Mouse (Mus musculus): ENCODE results near the gene Vsx1. TPM values are rescaled to one million over a fixed set of nuclear protein-coding genes. Genes with fewer than 3 reads are reported as not detected.

The Vsx1 gene
- polyA plus RNA-seq, 1 experiment from 2014 or later, result not detected

DNA sequence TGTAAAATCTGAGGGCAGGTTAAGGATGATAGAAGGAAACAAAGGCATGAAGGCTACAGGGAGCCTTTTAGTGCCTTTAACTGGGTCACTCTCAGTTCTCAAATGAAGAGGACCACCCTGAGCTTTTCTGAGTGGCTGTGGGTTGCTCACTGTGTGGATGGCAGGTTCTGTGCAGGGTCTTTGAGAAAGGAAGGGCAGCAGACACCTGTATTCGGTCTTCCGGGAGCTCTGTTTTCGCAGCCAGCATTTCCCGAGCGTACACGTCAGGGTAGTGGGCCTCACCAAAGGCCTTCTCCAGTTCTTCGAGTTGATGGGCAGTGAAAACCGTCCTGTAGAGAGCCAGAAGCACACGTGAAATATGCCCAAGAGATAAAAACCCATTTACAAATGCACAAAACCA, 3.8 kb downstream of the Vsx1 start:
- ATAC-seq (ENCODE audit: low FRiP score, low TSS enrichment), result no peak
- 88% methylated on average over 9 of the region's 9 CpGs for WGBS
- H3K4me3 ChIP-seq (ENCODE audit: low read length), result no peak overlapping the region
- H3K27ac ChIP-seq (ENCODE audit: low read depth, low read length), result no peak overlapping the region
- H3K9me3 ChIP-seq (ENCODE audit: control insufficient read depth, low read length), result no peaks in the 10 kb centered on the region
- H3K27me3 ChIP-seq (ENCODE audit: control insufficient read depth, insufficient read depth, low read length), result peaks cover 50% of the 10 kb centered on the region
- H3K4me1 ChIP-seq (ENCODE audit: control insufficient read depth, insufficient read depth, low read length), result no peaks in the 10 kb centered on the region
- H3K36me3 ChIP-seq (ENCODE audit: control insufficient read depth, insufficient read depth, low read length), result no peaks in the 10 kb centered on the region
- no peak overlapping the region for H3K9ac ChIP-seq (ENCODE audit: low read depth, low read length)
- H3K4me2 ChIP-seq (replicated peaks; ENCODE audit: low read depth, low read length), result no peak overlapping the region

DNA sequence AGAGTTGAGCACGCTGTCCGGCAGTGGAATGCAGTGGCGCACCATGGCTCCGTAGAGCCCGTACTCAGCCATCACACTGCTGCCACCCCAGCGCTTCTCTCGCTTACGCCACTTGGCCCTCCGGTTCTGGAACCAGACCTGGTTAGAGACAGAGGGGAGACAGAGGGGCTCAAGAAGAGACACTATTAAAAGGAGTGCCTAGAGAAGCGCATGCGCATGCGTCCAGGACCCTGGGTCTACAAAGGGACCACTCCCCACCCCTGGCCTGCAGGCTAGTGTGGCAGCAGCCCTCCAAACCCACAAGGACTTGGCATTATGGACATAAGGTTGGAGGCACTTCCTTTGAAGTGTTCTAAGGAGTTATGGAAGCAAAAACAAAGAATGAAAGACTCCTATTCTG, 4.7 kb downstream of the Vsx1 start:
- no peak for ATAC-seq (ENCODE audit: low FRiP score, low TSS enrichment)
- H3K27me3 ChIP-seq (ENCODE audit: control insufficient read depth, insufficient read depth, low read length), result peaks cover 41% of the 10 kb centered on the region
- no peaks in the 10 kb centered on the region for H3K4me1 ChIP-seq (ENCODE audit: control insufficient read depth, insufficient read depth, low read length)
- no peak overlapping the region for H3K4me3 ChIP-seq (ENCODE audit: low read length)
- H3K27ac ChIP-seq (ENCODE audit: low read depth, low read length), result no peak overlapping the region
- no peaks in the 10 kb centered on the region for H3K36me3 ChIP-seq (ENCODE audit: control insufficient read depth, insufficient read depth, low read length)
- 90% methylated on average over 12 of the region's 12 CpGs for WGBS
- H3K9me3 ChIP-seq (ENCODE audit: control insufficient read depth, low read length), result no peaks in the 10 kb centered on the region
- no peak overlapping the region for H3K4me2 ChIP-seq (replicated peaks; ENCODE audit: low read depth, low read length)
- no peak overlapping the region for H3K9ac ChIP-seq (ENCODE audit: low read depth, low read length)

DNA sequence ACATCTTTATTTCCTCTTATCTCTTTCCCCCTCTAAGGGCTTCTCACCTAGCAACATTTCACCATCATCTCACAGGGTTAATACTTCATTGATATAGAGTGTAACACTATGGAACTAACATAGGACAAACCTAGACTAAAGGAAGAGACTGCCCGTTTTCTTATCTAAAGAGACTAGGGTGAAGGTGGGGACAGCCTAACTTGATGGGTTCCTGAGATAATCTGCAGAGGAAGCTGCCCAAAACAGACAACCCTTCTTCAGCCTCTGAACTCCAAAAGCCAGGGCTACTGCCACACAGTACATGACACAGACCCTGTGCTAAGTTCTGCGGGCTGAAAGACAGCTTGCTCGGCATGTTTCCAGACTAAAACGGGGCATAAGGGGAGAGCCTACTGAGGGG, 7.6 kb downstream of the Vsx1 start:
- H3K4me3 ChIP-seq (ENCODE audit: low read length), result no peak overlapping the region
- H3K4me2 ChIP-seq (replicated peaks; ENCODE audit: low read depth, low read length), result no peak overlapping the region
- H3K36me3 ChIP-seq (ENCODE audit: control insufficient read depth, insufficient read depth, low read length), result no peaks in the 10 kb centered on the region
- H3K27me3 ChIP-seq (ENCODE audit: control insufficient read depth, insufficient read depth, low read length), result peaks cover 13% of the 10 kb centered on the region
- no peak overlapping the region for H3K27ac ChIP-seq (ENCODE audit: low read depth, low read length)
- 61% methylated on average over 4 of the region's 4 CpGs for WGBS
- H3K9me3 ChIP-seq (ENCODE audit: control insufficient read depth, low read length), result no peaks in the 10 kb centered on the region
- no peaks in the 10 kb centered on the region for H3K4me1 ChIP-seq (ENCODE audit: control insufficient read depth, insufficient read depth, low read length)
- H3K9ac ChIP-seq (ENCODE audit: low read depth, low read length), result no peak overlapping the region
- no peak for ATAC-seq (ENCODE audit: low FRiP score, low TSS enrichment)

DNA sequence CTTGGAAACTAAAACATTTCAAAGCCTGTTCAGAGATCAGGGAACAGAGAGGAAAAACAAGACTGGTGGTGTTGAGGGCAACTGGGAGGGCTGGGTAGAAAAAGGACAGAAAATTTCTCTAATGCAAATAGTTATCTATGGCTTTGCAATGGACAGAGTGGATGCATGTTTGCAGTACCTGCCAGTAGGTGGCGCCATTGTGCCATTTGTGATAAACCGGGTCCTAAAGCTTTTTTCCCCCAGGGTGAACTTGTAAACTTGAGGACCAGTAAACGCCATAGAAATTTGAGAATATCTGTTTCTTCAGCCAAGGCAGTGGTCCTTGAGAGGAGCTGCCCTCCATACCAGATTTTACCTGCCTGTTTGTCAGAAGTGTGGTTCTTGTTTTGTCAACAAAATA, 10.8 kb downstream of the Vsx1 start:
- WGBS, result 0% methylated on average over 3 of the region's 3 CpGs
- Histone ChIP-seq H3K36me3 (ENCODE audit: control insufficient read depth, insufficient read depth, low read length) (no peaks in the 10 kb centered on the region), H3K4me1 (ENCODE audit: control insufficient read depth, insufficient read depth, low read length) (no peaks in the 10 kb centered on the region), H3K27ac (ENCODE audit: low read depth, low read length) (no peak overlapping the region), H3K4me3 (ENCODE audit: low read length) (no peak overlapping the region), H3K9ac (ENCODE audit: low read depth, low read length) (no peak overlapping the region), H3K4me2 (replicated peaks; ENCODE audit: low read depth, low read length) (no peak overlapping the region), H3K27me3 (ENCODE audit: control insufficient read depth, insufficient read depth, low read length) (no peaks in the 10 kb centered on the region), H3K9me3 (ENCODE audit: control insufficient read depth, low read length) (no peaks in the 10 kb centered on the region)
- ATAC-seq (ENCODE audit: low FRiP score, low TSS enrichment), result no peak

DNA sequence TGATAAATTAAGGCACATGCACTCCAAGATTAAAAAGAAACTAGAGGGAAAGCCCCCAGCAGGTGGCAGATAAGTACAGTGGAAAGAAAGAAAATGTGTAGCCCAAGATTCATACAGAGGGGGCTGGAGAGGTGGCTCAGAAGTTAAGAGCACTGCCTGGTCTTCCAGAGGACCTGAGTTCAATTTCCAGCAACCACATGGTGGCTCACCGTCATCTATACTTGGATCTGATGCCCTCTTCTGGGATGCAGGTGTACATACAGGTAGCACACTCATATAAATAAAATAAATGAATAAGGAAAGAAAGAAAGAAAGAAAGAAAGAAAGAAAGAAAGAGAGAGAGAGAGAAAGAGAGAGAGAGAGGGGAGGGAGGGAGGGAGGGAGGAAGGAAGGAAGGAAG, 13.6 kb downstream of the Vsx1 start:
- H3K4me3 ChIP-seq (ENCODE audit: low read length), result no peak overlapping the region
- H3K4me1 ChIP-seq (ENCODE audit: control insufficient read depth, insufficient read depth, low read length), result no peaks in the 10 kb centered on the region
- H3K27ac ChIP-seq (ENCODE audit: low read depth, low read length), result no peak overlapping the region
- H3K9ac ChIP-seq (ENCODE audit: low read depth, low read length), result no peak overlapping the region
- ATAC-seq (ENCODE audit: low FRiP score, low TSS enrichment), result no peak
- H3K9me3 ChIP-seq (ENCODE audit: control insufficient read depth, low read length), result no peaks in the 10 kb centered on the region
- H3K4me2 ChIP-seq (replicated peaks; ENCODE audit: low read depth, low read length), result no peak overlapping the region
- WGBS, result 18% methylated on average over 1 of the region's 1 CpGs
- no peaks in the 10 kb centered on the region for H3K27me3 ChIP-seq (ENCODE audit: control insufficient read depth, insufficient read depth, low read length)
- H3K36me3 ChIP-seq (ENCODE audit: control insufficient read depth, insufficient read depth, low read length), result no peaks in the 10 kb centered on the region

DNA sequence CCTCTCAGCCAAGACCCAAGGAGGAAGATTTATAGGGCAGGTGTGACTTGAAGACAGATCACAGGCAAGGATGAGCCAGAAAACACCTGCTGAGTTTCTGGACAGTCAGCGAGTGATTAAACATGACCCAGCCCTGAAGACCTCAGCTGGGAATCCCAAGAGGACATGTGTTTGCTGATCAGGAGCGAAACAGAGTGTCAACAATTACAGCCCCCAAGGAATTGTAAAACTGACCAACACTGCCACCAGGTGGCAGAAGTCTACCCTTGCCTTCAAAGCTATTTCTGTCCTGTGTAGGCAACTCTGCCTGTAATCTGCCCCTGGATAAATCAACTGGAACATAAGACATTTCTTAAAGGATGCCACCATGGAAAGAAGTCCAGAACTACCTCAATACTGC, 14.3 kb downstream of the Vsx1 start:
- Histone ChIP-seq H3K27me3 (ENCODE audit: control insufficient read depth, insufficient read depth, low read length) (no peaks in the 10 kb centered on the region), H3K4me3 (ENCODE audit: low read length) (no peak overlapping the region), H3K4me1 (ENCODE audit: control insufficient read depth, insufficient read depth, low read length) (no peaks in the 10 kb centered on the region), H3K9me3 (ENCODE audit: control insufficient read depth, low read length) (no peaks in the 10 kb centered on the region), H3K27ac (ENCODE audit: low read depth, low read length) (no peak overlapping the region), H3K9ac (ENCODE audit: low read depth, low read length) (no peak overlapping the region), H3K36me3 (ENCODE audit: control insufficient read depth, insufficient read depth, low read length) (no peaks in the 10 kb centered on the region), H3K4me2 (replicated peaks; ENCODE audit: low read depth, low read length) (no peak overlapping the region)
- WGBS, result 2% methylated on average over 2 of the region's 2 CpGs
- peak; percentile 81 for ATAC-seq (ENCODE audit: low FRiP score, low TSS enrichment)

DNA sequence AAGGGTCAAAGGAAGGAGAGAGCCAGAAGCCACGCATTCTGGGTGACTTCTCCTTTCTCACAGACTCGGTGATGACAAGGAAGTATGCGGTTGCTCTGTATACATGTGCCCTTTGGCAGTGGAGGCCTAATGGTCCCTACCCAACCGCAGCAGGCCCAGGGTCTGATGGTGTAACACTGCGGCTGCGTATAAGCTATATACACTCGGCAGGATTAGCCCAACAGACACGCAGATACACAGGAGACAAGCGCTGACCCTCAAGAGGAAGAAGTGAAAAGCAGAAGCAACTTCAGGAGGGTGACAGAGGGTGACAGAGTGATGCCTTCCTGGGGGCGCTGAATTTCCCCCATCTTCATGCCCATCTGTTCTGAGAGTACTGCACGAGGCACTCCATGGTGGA, 15.2 kb downstream of the Vsx1 start:
- Histone ChIP-seq H3K9ac (ENCODE audit: low read depth, low read length) (no peak overlapping the region), H3K27ac (ENCODE audit: low read depth, low read length) (no peak overlapping the region), H3K4me3 (ENCODE audit: low read length) (no peak overlapping the region), H3K9me3 (ENCODE audit: control insufficient read depth, low read length) (no peaks in the 10 kb centered on the region), H3K36me3 (ENCODE audit: control insufficient read depth, insufficient read depth, low read length) (no peaks in the 10 kb centered on the region), H3K27me3 (ENCODE audit: control insufficient read depth, insufficient read depth, low read length) (peaks cover 2% of the 10 kb centered on the region; the same call in 1 of the 2 replicates), H3K4me2 (replicated peaks; ENCODE audit: low read depth, low read length) (no peak overlapping the region), H3K4me1 (ENCODE audit: control insufficient read depth, insufficient read depth, low read length) (no peaks in the 10 kb centered on the region)
- 94% methylated on average over 11 of the region's 11 CpGs for WGBS
- no peak for ATAC-seq (ENCODE audit: low FRiP score, low TSS enrichment)

DNA sequence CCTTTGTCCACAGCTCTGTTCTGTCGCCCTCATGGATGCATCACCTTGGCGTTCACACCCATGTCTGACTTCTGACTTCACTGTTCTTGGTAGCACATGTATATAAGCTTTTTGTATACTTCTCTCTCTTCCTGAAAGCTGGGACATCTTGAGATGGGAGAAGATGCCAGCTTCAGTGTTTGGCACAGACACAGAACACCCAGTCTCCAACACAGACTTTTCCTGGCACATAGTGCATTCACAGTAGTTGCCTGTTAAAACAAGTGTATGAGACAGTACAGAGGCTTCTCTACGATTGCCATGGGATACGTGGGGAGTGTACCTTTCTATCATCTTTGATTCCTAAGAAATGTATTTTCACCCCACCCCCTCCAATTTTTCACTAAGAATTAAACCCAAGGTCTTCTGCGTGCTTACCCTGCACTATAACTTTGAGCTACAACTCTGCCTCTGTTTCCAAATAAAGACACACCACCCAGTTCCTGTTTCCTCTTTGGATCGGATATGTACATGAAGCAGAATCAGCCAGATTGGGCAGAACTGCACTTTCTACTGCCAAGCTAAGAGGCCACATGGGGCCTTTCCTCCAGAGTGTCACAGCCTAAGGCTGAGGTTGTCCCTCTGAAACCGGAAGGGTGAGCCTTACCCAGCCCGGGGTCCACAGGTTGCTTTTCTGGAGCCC, 17.4 kb downstream of the Vsx1 start:
- no peak for ATAC-seq (ENCODE audit: low FRiP score, low TSS enrichment)
- no peaks in the 10 kb centered on the region for H3K36me3 ChIP-seq (ENCODE audit: control insufficient read depth, insufficient read depth, low read length)
- H3K4me2 ChIP-seq (replicated peaks; ENCODE audit: low read depth, low read length), result no peak overlapping the region
- no peak overlapping the region for H3K27ac ChIP-seq (ENCODE audit: low read depth, low read length)
- 79% methylated on average over 8 of the region's 8 CpGs for WGBS
- no peak overlapping the region for H3K9ac ChIP-seq (ENCODE audit: low read depth, low read length)
- no peak overlapping the region for H3K4me3 ChIP-seq (ENCODE audit: low read length)
- no peaks in the 10 kb centered on the region for H3K9me3 ChIP-seq (ENCODE audit: control insufficient read depth, low read length)
- peaks cover 9% of the 10 kb centered on the region for H3K27me3 ChIP-seq (ENCODE audit: control insufficient read depth, insufficient read depth, low read length)
- peaks cover 3% of the 10 kb centered on the region; the same call in 1 of the 2 replicates for H3K4me1 ChIP-seq (ENCODE audit: control insufficient read depth, insufficient read depth, low read length)

DNA sequence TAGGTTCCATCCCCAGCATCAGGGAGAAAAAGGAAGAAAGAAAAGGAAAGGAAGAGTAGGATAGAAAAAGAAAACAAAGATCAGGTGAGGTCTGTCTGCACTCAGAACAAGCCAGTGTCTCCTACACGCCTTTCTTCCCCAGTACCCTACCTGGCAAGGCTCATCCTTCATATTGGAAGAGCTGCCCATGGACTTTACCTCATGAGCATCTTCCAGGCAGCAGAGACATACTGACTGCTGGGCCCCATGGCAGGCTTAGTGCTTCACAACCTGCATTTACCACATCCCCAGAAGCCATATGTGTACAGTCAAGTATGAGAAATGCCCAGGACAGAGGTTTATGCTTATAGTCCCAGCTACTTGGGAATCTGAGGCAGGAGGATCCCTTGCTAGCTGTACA, 18.2 kb downstream of the Vsx1 start:
- no peaks in the 10 kb centered on the region for H3K36me3 ChIP-seq (ENCODE audit: control insufficient read depth, insufficient read depth, low read length)
- WGBS, result 69% methylated on average over 1 of the region's 1 CpGs
- no peak overlapping the region for H3K9ac ChIP-seq (ENCODE audit: low read depth, low read length)
- no peak overlapping the region for H3K27ac ChIP-seq (ENCODE audit: low read depth, low read length)
- peaks cover 9% of the 10 kb centered on the region for H3K27me3 ChIP-seq (ENCODE audit: control insufficient read depth, insufficient read depth, low read length)
- H3K4me1 ChIP-seq (ENCODE audit: control insufficient read depth, insufficient read depth, low read length), result peaks cover 3% of the 10 kb centered on the region; the same call in 1 of the 2 replicates
- no peak for ATAC-seq (ENCODE audit: low FRiP score, low TSS enrichment)
- no peak overlapping the region for H3K4me3 ChIP-seq (ENCODE audit: low read length)
- H3K4me2 ChIP-seq (replicated peaks; ENCODE audit: low read depth, low read length), result no peak overlapping the region
- H3K9me3 ChIP-seq (ENCODE audit: control insufficient read depth, low read length), result no peaks in the 10 kb centered on the region

Data from kidney, embryonic 14.5 days (tissue).